11 mouse cellular contexts compared by ENCODE assay signal in the genomic region with DNA sequence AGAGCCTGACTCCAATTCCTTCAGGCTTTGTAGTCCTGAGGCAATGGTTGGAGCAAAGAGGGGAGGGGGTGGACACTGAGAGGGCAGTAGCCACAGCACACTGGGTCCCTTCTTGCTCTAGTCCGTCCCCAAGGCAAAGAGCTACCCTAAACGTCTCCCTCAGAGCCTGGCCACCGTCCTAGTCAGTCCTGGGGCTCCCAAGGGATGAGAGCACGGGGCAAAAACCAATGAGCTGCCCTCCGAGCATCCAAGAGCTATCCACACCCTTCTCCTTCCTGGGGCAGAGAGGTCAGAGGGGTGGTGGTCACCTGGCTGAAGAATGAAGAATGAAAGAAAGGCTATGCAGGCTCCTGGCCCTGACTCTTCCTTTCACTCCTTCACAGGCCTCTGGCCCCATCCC.
DNase-seq lines count a peak whose midpoint lies in the region; ATAC-seq and TF ChIP-seq lines count a peak whose summit lies in the region.
"Had no signal": no experiment of that assay in that cellular context is flagged by ENCODE, and none has a peak within 500 bp of the region (broad histone marks: within the 10 kb centered on the region; RNA-seq: fewer than 3 reads in every experiment).

No protein-coding gene starts in this region.

- H3K4me2 ChIP-seq in limb, embryonic 15.5 days, result peak overlapping the region; percentile 76

- no peak for TF ChIP-seq POLR2A in cerebellum, adult 2 months (IDR thresholded peaks at IDR 0.05; ENCODE audit: borderline replicate concordance, insufficient read depth, low read length)
- TF ChIP-seq POLR2A in testis, adult 2 months (IDR thresholded peaks at IDR 0.05; ENCODE audit: control insufficient read depth, low read depth, low read length), result no peak

- DNase-seq in cerebellum, adult 2 months, result peak; percentile 44 to 55
- no peak for DNase-seq in cerebellum, adult 8-10 months
- no peak for DNase-seq in testis, postnatal 10 days (ENCODE audit: low spot score)
- no peak for DNase-seq in thymus, postnatal 4 days
- no peak for DNase-seq in testis, postnatal 14 days (ENCODE audit: low spot score)
- DNase-seq: gastrocnemius, postnatal 14 days; kidney, postnatal 25 days; liver, postnatal 0 days had no signal

- peaks cover 14% of the 10 kb centered on the region for H3K4me1 ChIP-seq in cerebellum, adult 2 months (ENCODE audit: control insufficient read depth, insufficient read depth, low read length)
- peaks cover 10% of the 10 kb centered on the region for H3K4me1 ChIP-seq in testis, adult 2 months (ENCODE audit: control insufficient read depth, insufficient read depth, low read length)
- peaks cover 23% of the 10 kb centered on the region for H3K4me1 ChIP-seq in limb, embryonic 15.5 days

- H3K9me3 ChIP-seq in limb, embryonic 15.5 days, result no peaks in the 10 kb centered on the region

- TF ChIP-seq CTCF in cerebellum, adult 2 months (IDR thresholded peaks at IDR 0.05; ENCODE audit: borderline replicate concordance, insufficient read depth, low read depth, low read length), result no peak
- TF ChIP-seq CTCF in testis, adult 2 months (IDR thresholded peaks at IDR 0.05; ENCODE audit: control insufficient read depth, insufficient read depth, insufficient replicate concordance, low read depth, low read length), result no peak

- H3K4me3 ChIP-seq in cerebellum, adult 2 months (replicated peaks; ENCODE audit: insufficient read depth, low read depth, low read length), result peak overlapping the region; percentile 86
- peak overlapping the region; percentile 82 for H3K4me3 ChIP-seq in testis, adult 2 months (ENCODE audit: control insufficient read depth, low read depth, low read length)
- peak overlapping the region; percentile 45 for H3K4me3 ChIP-seq in limb, embryonic 15.5 days

- ATAC-seq in limb, embryonic 15.5 days (ENCODE audit: insufficient number of reproducible peaks, low FRiP score, low TSS enrichment, low read depth), result no peak
- no peak for ATAC-seq in monocyte, adult 5-6 weeks (replicated peaks; ENCODE audit: insufficient number of reproducible peaks, low FRiP score, low TSS enrichment, poor library complexity, severe bottlenecking)
- ATAC-seq: liver, postnatal 0 days had no signal

- peak overlapping the region; percentile 89 for H3K27ac ChIP-seq in cerebellum, adult 2 months (ENCODE audit: insufficient read depth, low read length)
- H3K27ac ChIP-seq in testis, adult 2 months (ENCODE audit: control insufficient read depth, insufficient read depth, low read depth, low read length), result no peak overlapping the region
- no peak overlapping the region for H3K27ac ChIP-seq in limb, embryonic 15.5 days

- WGBS in cerebellum, adult 2 months, result 0% methylated on average over 5 of the region's 5 CpGs
- WGBS in limb, embryonic 15.5 days, result 18% methylated on average over 5 of the region's 5 CpGs

- no peaks in the 10 kb centered on the region for H3K27me3 ChIP-seq in cerebellum, adult 2 months (ENCODE audit: control insufficient read depth, insufficient read depth, low read length)
- no peaks in the 10 kb centered on the region; the same call in 1 of the 2 replicates for H3K27me3 ChIP-seq in testis, adult 2 months (ENCODE audit: control insufficient read depth, insufficient read depth, low read length)
- peaks cover 73% of the 10 kb centered on the region for H3K27me3 ChIP-seq in limb, embryonic 15.5 days

- H3K9ac ChIP-seq in limb, embryonic 15.5 days, result no peak overlapping the region
- H3K9ac ChIP-seq: liver, postnatal 0 days had no signal

- H3K36me3 ChIP-seq in testis, adult 2 months (ENCODE audit: control insufficient read depth, insufficient read depth, low read length), result no peaks in the 10 kb centered on the region
- H3K36me3 ChIP-seq in limb, embryonic 15.5 days, result no peaks in the 10 kb centered on the region

Comparison
In these comparisons a context has a peak if more than half of its experiments do, and no peak if none do; other contexts are left out.
1. DNase-seq: peak in cerebellum, adult 2 months (2 of 2); none in cerebellum, adult 8-10 months (single experiment), testis, postnatal 10 days (single experiment), thymus, postnatal 4 days (single experiment) and testis, postnatal 14 days (single experiment).
2. Peak in every context shown above with its lines, with median percentiles within 50 percentile points of each other: H3K4me3 ChIP-seq.